Mouse (Mus musculus) liver, embryonic 14.5 days (tissue): ENCODE measurements around the gene Dph1.

Experiments used
- CTCF ChIP-seq: IDR thresholded peaks from 2 replicates; pipeline ENCODE4 v1.5.1; 2016; ENCODE audit warnings: antibody characterized with exemption, low read depth, control low read depth
- EP300 ChIP-seq: IDR thresholded peaks from 2 replicates; pipeline ENCODE4 v1.6.1; 2016; ENCODE audit warnings: antibody characterized with exemption, low read depth

- no peak for TF ChIP-seq CTCF
- TF ChIP-seq EP300, result no peak
Measured at GRCm38 (mm10) chr11:75194121-75194849, 3.2 kb upstream of the Dph1 start.
